Mouse (Mus musculus) intestine, embryonic 16.5 days (tissue): ENCODE results near the gene Mief1. TPM values are rescaled to one million over a fixed set of nuclear protein-coding genes. Genes with fewer than 3 reads are reported as not detected.

ENCODE experiments used
- ATAC-seq: fragments of 200-750 bp; cut with Nextera tagmentation; 2 replicates; pipeline ENCODE4 v1.8.0; 2017; ENCODE audit warnings: moderate TSS enrichment, moderate library complexity
- H3K27ac ChIP-seq: fragments of 300-500 bp; sonication (generic); 2 replicates; pipeline ENCODE4 v1.5.1; 2014; ENCODE audit warnings: mild to moderate bottlenecking, low read length
- H3K27me3 ChIP-seq: fragments of 300-500 bp; sonication (generic); replicated peaks from 2 replicates; pipeline ENCODE4 v1.6.1; 2014; ENCODE audit warnings: low read length, control low read depth, mixed read lengths; ENCODE audit not compliant: control insufficient read depth, insufficient read depth
- H3K36me3 ChIP-seq: fragments of 300-500 bp; sonication (generic); 2 replicates; pipeline ENCODE4 v1.6.1; 2014; ENCODE audit warnings: low read length, control low read depth; ENCODE audit not compliant: control insufficient read depth, insufficient read depth
- H3K4me1 ChIP-seq: fragments of 300-500 bp; sonication (generic); 2 replicates; pipeline ENCODE4 v1.6.1; 2014; ENCODE audit warnings: low read length, control low read depth, mixed read lengths; ENCODE audit not compliant: control insufficient read depth, insufficient read depth
- H3K4me2 ChIP-seq: fragments of 300-500 bp; sonication (generic); 2 replicates; pipeline ENCODE4 v1.6.1; 2014; ENCODE audit warnings: low read depth, low read length, control low read depth
- H3K4me3 ChIP-seq: fragments of 300-500 bp; sonication (generic); 2 replicates; pipeline ENCODE4 v1.5.1; 2014; ENCODE audit warnings: mild to moderate bottlenecking, low read length
- H3K9ac ChIP-seq: fragments of 300-500 bp; sonication (generic); 2 replicates; pipeline ENCODE4 v1.6.1; 2014; ENCODE audit warnings: low read depth, low read length
- H3K9me3 ChIP-seq: fragments of 300-500 bp; sonication (generic); 2 replicates; pipeline ENCODE4 v1.6.1; 2016; ENCODE audit warnings: low read length, control low read depth; ENCODE audit not compliant: control insufficient read depth
- WGBS: fragments of 180-500 bp; shearing (Covaris S2); extraction: QIAGEN DNeasy Blood & Tissue Kit; methylation state at CpG from one replicate; pipeline ENCODE4 v1.1.7; 2014; 5-methylcytosine and 5-hydroxymethylcytosine counted together
- polyA plus RNA-seq: library from polyadenylated mRNA; unstranded; fragments of >200 nt; fragmentation: Nextera tagmentation; extraction: Ambion mirVana; gene quantifications from 2 replicates; pipeline ENCODE4 v1.2.1, GENCODE M21; 2015

The Mief1 gene
- polyA plus RNA-seq, 1 experiment from 2014 or later, result 26.0 TPM

GRCm38 (mm10) chr15:80223751-80224150 is 10.1 kb upstream of the Mief1 start:
- WGBS, result 93% methylated on average over 7 of the region's 7 CpGs
- peaks cover 8% of the 10 kb centered on the region for H3K4me1 ChIP-seq
- no peaks in the 10 kb centered on the region for H3K36me3 ChIP-seq
- no peak overlapping the region for H3K4me2 ChIP-seq
- no peak for ATAC-seq
- no peaks in the 10 kb centered on the region for H3K27me3 ChIP-seq
- H3K27ac ChIP-seq, result no peak overlapping the region
- no peaks in the 10 kb centered on the region for H3K9me3 ChIP-seq
- H3K9ac ChIP-seq, result no peak overlapping the region
- H3K4me3 ChIP-seq, result no peak overlapping the region

- Histone ChIP-seq H3K4me3 (no peak overlapping the region), H3K9me3 (no peaks in the 10 kb centered on the region), H3K9ac (no peak overlapping the region), H3K36me3 (no peaks in the 10 kb centered on the region), H3K4me2 (no peak overlapping the region), H3K4me1 (no peaks in the 10 kb centered on the region), H3K27me3 (no peaks in the 10 kb centered on the region), H3K27ac (no peak overlapping the region)
- 24% methylated on average over 9 of the region's 9 CpGs for WGBS
- ATAC-seq, result peak; percentile 80
Observed at GRCm38 (mm10) chr15:80225208-80225607, 8.6 kb upstream of the Mief1 start.

GRCm38 (mm10) chr15:80225796-80226195 is 8.0 kb upstream of the Mief1 start:
- WGBS, result 46% methylated on average over 2 of the region's 2 CpGs
- no peak overlapping the region for H3K4me3 ChIP-seq
- H3K27me3 ChIP-seq, result no peaks in the 10 kb centered on the region
- peak; percentile 70; the same call in 1 of the 2 replicates for ATAC-seq
- H3K36me3 ChIP-seq, result no peaks in the 10 kb centered on the region
- H3K4me2 ChIP-seq, result no peak overlapping the region
- no peak overlapping the region for H3K27ac ChIP-seq
- H3K9me3 ChIP-seq, result no peaks in the 10 kb centered on the region
- H3K9ac ChIP-seq, result no peak overlapping the region
- no peaks in the 10 kb centered on the region for H3K4me1 ChIP-seq

GRCm38 (mm10) chr15:80228071-80228800 is 5.6 kb upstream of the Mief1 start:
- ATAC-seq, result no peak
- no peaks in the 10 kb centered on the region for H3K36me3 ChIP-seq
- no peaks in the 10 kb centered on the region for H3K27me3 ChIP-seq
- H3K4me3 ChIP-seq, result no peak overlapping the region
- 75% methylated on average over 17 of the region's 17 CpGs for WGBS
- no peak overlapping the region for H3K9ac ChIP-seq
- H3K4me1 ChIP-seq, result 0 out of 2 replicates have a peak, but pooled peaks cover under 1% of the 10 kb centered on the region
- H3K27ac ChIP-seq, result no peak overlapping the region
- no peaks in the 10 kb centered on the region for H3K9me3 ChIP-seq
- H3K4me2 ChIP-seq, result no peak overlapping the region

GRCm38 (mm10) chr15:80232331-80232730 is 1.5 kb upstream of the Mief1 start:
- peaks cover 4% of the 10 kb centered on the region for H3K36me3 ChIP-seq
- no peak overlapping the region for H3K4me2 ChIP-seq
- ATAC-seq, result no peak
- H3K27me3 ChIP-seq, result no peaks in the 10 kb centered on the region
- WGBS, result 76% methylated on average over 2 of the region's 2 CpGs
- no peak overlapping the region for H3K9ac ChIP-seq
- no peak overlapping the region for H3K27ac ChIP-seq
- peaks cover 13% of the 10 kb centered on the region for H3K4me1 ChIP-seq
- no peaks in the 10 kb centered on the region for H3K9me3 ChIP-seq
- H3K4me3 ChIP-seq, result no peak overlapping the region

GRCm38 (mm10) chr15:80233053-80233452 is 765 bp upstream of the Mief1 start:
- Histone ChIP-seq H3K27ac (peak overlapping the region; percentile 61), H3K4me1 (peaks cover 13% of the 10 kb centered on the region), H3K4me2 (peak overlapping the region; percentile 51; the same call in 1 of the 2 replicates), H3K9ac (peak overlapping the region; percentile 60; the same call in 1 of the 2 replicates), H3K36me3 (peaks cover 4% of the 10 kb centered on the region), H3K4me3 (no peak overlapping the region), H3K27me3 (no peaks in the 10 kb centered on the region), H3K9me3 (no peaks in the 10 kb centered on the region)
- WGBS, result 62% methylated on average over 4 of the region's 4 CpGs
- peak; percentile 15 for ATAC-seq

DNA sequence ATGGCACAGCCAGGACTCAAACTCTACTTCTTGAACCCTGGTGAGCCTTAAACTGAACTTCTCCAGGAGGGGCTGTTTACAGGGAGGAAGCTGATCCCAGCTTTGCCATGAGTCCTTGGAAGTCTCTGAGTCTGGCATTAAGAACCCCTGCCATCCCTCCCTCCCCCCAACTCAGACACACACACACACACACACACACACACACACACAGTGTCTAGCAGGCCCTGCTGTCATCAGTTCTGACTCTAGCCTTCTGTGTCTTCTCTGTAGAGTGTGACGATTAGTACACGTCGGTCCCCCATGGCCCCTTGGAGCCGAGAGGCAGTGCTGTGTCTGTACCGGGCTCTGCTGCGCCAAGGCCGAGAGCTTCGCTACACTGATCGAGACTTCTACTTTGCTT is 1.7 kb downstream of the Mief1 start, which contains the start of gene AC140267.1:
Gene AC140267.1, plus strand, starts transcription at position 301 of the 400 bp plus-strand sequence.
- Histone ChIP-seq H3K9ac (peak within 1 kb of the TSS; percentile 88), H3K9me3 (no peaks in the 10 kb centered on the region), H3K4me1 (peaks cover 13% of the 10 kb centered on the region), H3K4me2 (peak within 1 kb of the TSS; percentile 68), H3K4me3 (peak within 1 kb of the TSS; percentile 98), H3K36me3 (peaks cover 4% of the 10 kb centered on the region), H3K27ac (peak within 1 kb of the TSS; percentile 80; the same call in 1 of the 2 replicates), H3K27me3 (no peaks in the 10 kb centered on the region)
- 93% methylated on average over 9 of the region's 9 CpGs for WGBS
- no peak for ATAC-seq

DNA sequence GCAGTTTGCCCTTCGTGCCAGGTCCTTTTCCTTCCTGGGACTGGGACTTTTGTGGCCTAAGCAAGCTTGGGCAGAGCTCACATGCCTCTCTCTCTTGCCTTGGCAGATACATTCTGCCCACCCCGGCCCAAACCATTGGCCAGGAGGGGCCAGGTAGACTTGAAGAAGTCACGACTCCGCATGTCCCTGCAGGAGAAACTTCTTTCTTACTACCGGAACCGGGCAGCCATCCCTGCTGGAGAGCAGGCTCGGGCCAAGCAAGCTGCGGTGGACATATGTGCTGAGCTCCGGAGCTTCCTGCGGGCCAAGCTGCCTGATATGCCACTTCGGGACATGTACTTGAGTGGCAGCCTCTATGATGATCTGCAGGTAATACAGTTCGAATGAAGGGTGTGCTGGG is 14.3 kb downstream of the Mief1 start:
- ATAC-seq, result no peak
- Histone ChIP-seq H3K4me3 (no peak overlapping the region), H3K36me3 (peaks cover 24% of the 10 kb centered on the region), H3K4me1 (peaks cover 15% of the 10 kb centered on the region), H3K27ac (no peak overlapping the region), H3K9ac (no peak overlapping the region), H3K4me2 (no peak overlapping the region), H3K9me3 (no peaks in the 10 kb centered on the region), H3K27me3 (no peaks in the 10 kb centered on the region)
- WGBS, result 95% methylated on average over 12 of the region's 12 CpGs

- Histone ChIP-seq H3K9me3 (no peaks in the 10 kb centered on the region), H3K4me3 (no peak overlapping the region), H3K27me3 (no peaks in the 10 kb centered on the region), H3K36me3 (peaks cover 24% of the 10 kb centered on the region), H3K4me2 (no peak overlapping the region), H3K4me1 (peaks cover 20% of the 10 kb centered on the region), H3K27ac (no peak overlapping the region), H3K9ac (no peak overlapping the region)
- ATAC-seq, result no peak
- WGBS, result 95% methylated on average over 1 of the region's 1 CpGs
Observed at GRCm38 (mm10) chr15:80248596-80248995, 14.8 kb downstream of the Mief1 start.
